Mouse (Mus musculus) neural tube, embryonic 15.5 days (tissue): ENCODE data around the gene Sp2. TPM values are rescaled to one million over a fixed set of nuclear protein-coding genes. Genes with fewer than 3 reads are reported as not detected.
A peak's percentile ranks its signal among the peaks of the same experiment; 100 is the strongest.

Experiments used
- ATAC-seq: fragments of 200-750 bp; cut with Nextera tagmentation; 2 replicates; pipeline ENCODE4 v1.8.0; 2017; ENCODE audit warnings: mild to moderate bottlenecking, moderate TSS enrichment, moderate library complexity; ENCODE audit not compliant: low FRiP score
- H3K27ac ChIP-seq: fragments of 300-500 bp; sonication (generic); replicated peaks from 2 replicates; pipeline ENCODE4 v1.5.1; 2015; ENCODE audit warnings: mild to moderate bottlenecking, inconsistent platforms
- H3K27me3 ChIP-seq: fragments of 300-500 bp; sonication (generic); replicated peaks from 2 replicates; pipeline ENCODE4 v1.6.1; 2015; ENCODE audit warnings: inconsistent platforms
- H3K36me3 ChIP-seq: fragments of 300-500 bp; sonication (generic); 2 replicates; pipeline ENCODE4 v1.6.1; 2015; ENCODE audit warnings: inconsistent platforms
- H3K4me1 ChIP-seq: fragments of 300-500 bp; sonication (generic); 2 replicates; pipeline ENCODE4 v1.6.1; 2015; ENCODE audit warnings: inconsistent platforms
- H3K4me2 ChIP-seq: fragments of 300-500 bp; sonication (generic); 2 replicates; pipeline ENCODE4 v1.6.1; 2015; ENCODE audit warnings: inconsistent platforms, mild to moderate bottlenecking, moderate library complexity
- H3K4me3 ChIP-seq: fragments of 300-500 bp; sonication (generic); replicated peaks from 2 replicates; pipeline ENCODE4 v1.5.1; 2015; ENCODE audit warnings: mild to moderate bottlenecking, inconsistent platforms
- H3K9ac ChIP-seq: fragments of 300-500 bp; sonication (generic); replicated peaks from 2 replicates; pipeline ENCODE4 v1.6.1; 2015; ENCODE audit warnings: mild to moderate bottlenecking, inconsistent platforms
- H3K9me3 ChIP-seq: fragments of 300-500 bp; sonication (generic); replicated peaks from 2 replicates; pipeline ENCODE4 v1.6.1; 2016; ENCODE audit warnings: inconsistent platforms
- WGBS: fragments of 180-500 bp; shearing (Covaris S2); methylation state at CpG from one replicate; pipeline ENCODE4 v1.1.7; 2015; ENCODE audit warnings: mixed read lengths; 5-methylcytosine and 5-hydroxymethylcytosine counted together
- polyA plus RNA-seq: library from polyadenylated mRNA; unstranded; fragments of >200 nt; fragmentation: Nextera tagmentation; extraction: Ambion mirVana; gene quantifications from 2 replicates; pipeline ENCODE4 v1.2.1, GENCODE M21; 2015

Sp2 gene
- polyA plus RNA-seq, 1 experiment from 2014 or later: 13.0 TPM

GRCm38 (mm10) chr11:96977606-96978400 lies 5.0 kb downstream of the Sp2 start:
- peak overlapping the region; percentile 94 for H3K9ac ChIP-seq
- ATAC-seq: peak; percentile 97
- H3K9me3 ChIP-seq: no peaks in the 10 kb centered on the region
- peak overlapping the region; percentile 87 for H3K4me3 ChIP-seq
- peaks cover 50% of the 10 kb centered on the region for H3K4me1 ChIP-seq
- H3K4me2 ChIP-seq: peak overlapping the region; percentile 72
- no peaks in the 10 kb centered on the region for H3K36me3 ChIP-seq
- H3K27ac ChIP-seq: peak overlapping the region; percentile 99
- H3K27me3 ChIP-seq: no peaks in the 10 kb centered on the region
- under 1% methylated on average over 45 of the region's 45 CpGs for WGBS

- peaks cover 55% of the 10 kb centered on the region for H3K4me1 ChIP-seq
- H3K4me2 ChIP-seq: peak overlapping the region; percentile 60
- H3K4me3 ChIP-seq: peak overlapping the region; percentile 87
- H3K27ac ChIP-seq: peak overlapping the region; percentile 99
- no peaks in the 10 kb centered on the region for H3K27me3 ChIP-seq
- H3K36me3 ChIP-seq: no peaks in the 10 kb centered on the region
- H3K9me3 ChIP-seq: no peaks in the 10 kb centered on the region
- peak; percentile 82 for ATAC-seq
- H3K9ac ChIP-seq: peak overlapping the region; percentile 94
- 0% methylated on average over 49 of the region's 50 CpGs for WGBS
Measured at GRCm38 (mm10) chr11:96976911-96977591, 5.7 kb downstream of the Sp2 start.

- H3K4me3 ChIP-seq: peak overlapping the region; percentile 87
- WGBS: 47% methylated on average over 3 of the region's 3 CpGs
- peak overlapping the region; percentile 60 for H3K4me2 ChIP-seq
- peak overlapping the region; percentile 94 for H3K9ac ChIP-seq
- no peaks in the 10 kb centered on the region for H3K9me3 ChIP-seq
- no peaks in the 10 kb centered on the region for H3K36me3 ChIP-seq
- H3K27me3 ChIP-seq: no peaks in the 10 kb centered on the region
- H3K27ac ChIP-seq: peak overlapping the region; percentile 99
- peaks cover 55% of the 10 kb centered on the region for H3K4me1 ChIP-seq
- no peak for ATAC-seq
Measured at GRCm38 (mm10) chr11:96976379-96976687, 6.4 kb downstream of the Sp2 start.

- peaks cover 55% of the 10 kb centered on the region for H3K4me1 ChIP-seq
- whole genome bisulfite sequencing: 78% methylated on average over 10 of the region's 10 CpGs
- no peaks in the 10 kb centered on the region for H3K9me3 ChIP-seq
- peak overlapping the region; percentile 87 for H3K4me3 ChIP-seq
- no peak for ATAC-seq
- no peaks in the 10 kb centered on the region for H3K36me3 ChIP-seq
- H3K4me2 ChIP-seq: peak overlapping the region; percentile 60
- peak overlapping the region; percentile 99; the same call in 1 of the 2 replicates for H3K27ac ChIP-seq
- H3K9ac ChIP-seq: peak overlapping the region; percentile 94
- no peaks in the 10 kb centered on the region for H3K27me3 ChIP-seq
Measured at GRCm38 (mm10) chr11:96975511-96976378, 7.0 kb downstream of the Sp2 start.

GRCm38 (mm10) chr11:96974813-96975212 lies 7.9 kb downstream of the Sp2 start:
- H3K9ac ChIP-seq: no peak overlapping the region
- no peak for ATAC-seq
- H3K27ac ChIP-seq: no peak overlapping the region
- H3K9me3 ChIP-seq: no peaks in the 10 kb centered on the region
- WGBS: 83% methylated on average over 5 of the region's 5 CpGs
- no peak overlapping the region for H3K4me3 ChIP-seq
- no peaks in the 10 kb centered on the region for H3K36me3 ChIP-seq
- H3K4me1 ChIP-seq: peaks cover 59% of the 10 kb centered on the region
- H3K27me3 ChIP-seq: no peaks in the 10 kb centered on the region
- H3K4me2 ChIP-seq: no peak overlapping the region

GRCm38 (mm10) chr11:96973426-96973964 lies 9.3 kb downstream of the Sp2 start:
- Histone ChIP-seq H3K4me3 (no peak overlapping the region), H3K27ac (peak overlapping the region; percentile 68), H3K27me3 (no peaks in the 10 kb centered on the region), H3K36me3 (no peaks in the 10 kb centered on the region), H3K9ac (no peak overlapping the region), H3K4me1 (peaks cover 65% of the 10 kb centered on the region), H3K9me3 (no peaks in the 10 kb centered on the region), H3K4me2 (0 out of 2 replicates have a peak overlapping the region, but pooled peaks have one; percentile 11)
- 70% methylated on average over 5 of the region's 5 CpGs for WGBS
- no peak for ATAC-seq

- peak overlapping the region; percentile 68 for H3K27ac ChIP-seq
- no peaks in the 10 kb centered on the region for H3K36me3 ChIP-seq
- no peak for ATAC-seq
- no peaks in the 10 kb centered on the region for H3K27me3 ChIP-seq
- no peaks in the 10 kb centered on the region for H3K9me3 ChIP-seq
- no peak overlapping the region for H3K9ac ChIP-seq
- no peak overlapping the region for H3K4me3 ChIP-seq
- WGBS: 61% methylated on average over 5 of the region's 5 CpGs
- H3K4me1 ChIP-seq: peaks cover 64% of the 10 kb centered on the region
- no peak overlapping the region for H3K4me2 ChIP-seq
Measured at GRCm38 (mm10) chr11:96972906-96973305, 9.9 kb downstream of the Sp2 start.

- no peak for ATAC-seq
- no peaks in the 10 kb centered on the region for H3K27me3 ChIP-seq
- WGBS: 76% methylated on average over 3 of the region's 3 CpGs
Measured at GRCm38 (mm10) chr11:96970341-96970740, 12.4 kb downstream of the Sp2 start.

GRCm38 (mm10) chr11:96969746-96970145 lies 13.0 kb downstream of the Sp2 start:
- peak overlapping the region; percentile 73 for H3K27ac ChIP-seq
- H3K36me3 ChIP-seq: no peaks in the 10 kb centered on the region
- WGBS: 87% methylated on average over 1 of the region's 1 CpGs
- ATAC-seq: no peak
- H3K4me1 ChIP-seq: peaks cover 43% of the 10 kb centered on the region
- no peak overlapping the region for H3K4me2 ChIP-seq
- no peaks in the 10 kb centered on the region for H3K9me3 ChIP-seq
- no peak overlapping the region for H3K9ac ChIP-seq
- no peak overlapping the region for H3K4me3 ChIP-seq
- no peaks in the 10 kb centered on the region for H3K27me3 ChIP-seq

More at GRCm38 (mm10) chr11:96970341-96970740, 12.4 kb downstream of the Sp2 start:
- no peak overlapping the region for H3K4me2 ChIP-seq
- no peak overlapping the region for H3K4me3 ChIP-seq
- H3K27ac ChIP-seq: peak overlapping the region; percentile 73
- no peak overlapping the region for H3K9ac ChIP-seq
- H3K36me3 ChIP-seq: no peaks in the 10 kb centered on the region
- peaks cover 49% of the 10 kb centered on the region for H3K4me1 ChIP-seq
- no peaks in the 10 kb centered on the region for H3K9me3 ChIP-seq

- Histone ChIP-seq H3K36me3 (no peaks in the 10 kb centered on the region), H3K9ac (no peak overlapping the region), H3K4me3 (no peak overlapping the region), H3K27ac (peak overlapping the region; percentile 73), H3K4me1 (peaks cover 40% of the 10 kb centered on the region), H3K4me2 (no peak overlapping the region), H3K9me3 (no peaks in the 10 kb centered on the region), H3K27me3 (no peaks in the 10 kb centered on the region)
- 81% methylated on average over 5 of the region's 5 CpGs for WGBS
- ATAC-seq: no peak
Measured at GRCm38 (mm10) chr11:96969280-96969722, 13.5 kb downstream of the Sp2 start.

- no peaks in the 10 kb centered on the region for H3K27me3 ChIP-seq
- H3K27ac ChIP-seq: no peak overlapping the region
- 80% methylated on average over 6 of the region's 6 CpGs for WGBS
Measured at GRCm38 (mm10) chr11:96968476-96968875, 14.3 kb downstream of the Sp2 start.

More at GRCm38 (mm10) chr11:96968476-96968875, 14.3 kb downstream of the Sp2 start:
- Histone ChIP-seq H3K9ac (no peak overlapping the region), H3K4me3 (no peak overlapping the region), H3K4me1 (peaks cover 35% of the 10 kb centered on the region), H3K9me3 (no peaks in the 10 kb centered on the region), H3K4me2 (no peak overlapping the region), H3K36me3 (no peaks in the 10 kb centered on the region)
- ATAC-seq: no peak
